Mouse (Mus musculus) bone marrow, adult 2 months (tissue): ENCODE results near the gene Vps33a.

Source experiments
- CTCF ChIP-seq: fragments of 200-500 bp; IDR thresholded peaks from 2 replicates; pipeline ENCODE4 v1.5.1; 2011; ENCODE audit warnings: low read length, control low read depth; ENCODE audit not compliant: control insufficient read depth, insufficient read depth
- POLR2A ChIP-seq: fragments of 200-500 bp; IDR thresholded peaks from 2 replicates; pipeline ENCODE4 v1.6.1; 2011; ENCODE audit warnings: low read depth, mild to moderate bottlenecking, control low read depth, low read length, borderline replicate concordance; ENCODE audit not compliant: control insufficient read depth

- TF ChIP-seq POLR2A = no peak
- no peak for TF ChIP-seq CTCF
Observed at GRCm38 (mm10) chr5:123501973-123502372, 70.9 kb downstream of the Vps33a start.
